Mouse (Mus musculus) cerebellum, adult 2 months (tissue): ENCODE measurements around the gene Bnip2. TPM values are rescaled to one million over a fixed set of nuclear protein-coding genes. Genes with fewer than 3 reads are reported as not detected.

ENCODE experiments used
- DNase-seq, 2 experiments: peaks; one replicate each; pipeline ENCODE4 v3.0.0; 2021
- H3K27ac ChIP-seq: fragments of 200-500 bp; 2 replicates; pipeline ENCODE4 v1.5.1; 2012; ENCODE audit warnings: low read length, control low read depth, inconsistent platforms; ENCODE audit not compliant: insufficient read depth
- H3K27me3 ChIP-seq: fragments of 200-500 bp; 2 replicates; pipeline ENCODE4 v1.6.1; 2012; ENCODE audit warnings: inconsistent platforms, mild to moderate bottlenecking, low read length, moderate library complexity; ENCODE audit not compliant: control insufficient read depth, insufficient read depth
- H3K4me1 ChIP-seq: fragments of 200-500 bp; 2 replicates; pipeline ENCODE4 v1.6.1; 2011; ENCODE audit warnings: low read length; ENCODE audit not compliant: control insufficient read depth, insufficient read depth
- H3K4me3 ChIP-seq: fragments of 200-500 bp; replicated peaks from 2 replicates; pipeline ENCODE3; 2011; ENCODE audit warnings: mild to moderate bottlenecking, low read depth, low read length, control low read depth; ENCODE audit not compliant: insufficient read depth
- CTCF ChIP-seq: fragments of 200-500 bp; IDR thresholded peaks from 2 replicates; pipeline ENCODE4 v1.5.1; 2011; ENCODE audit warnings: low read depth, mild to moderate bottlenecking, control low read depth, low read length, moderate library complexity, borderline replicate concordance; ENCODE audit not compliant: insufficient read depth
- POLR2A ChIP-seq: fragments of 200-500 bp; IDR thresholded peaks from 2 replicates; pipeline ENCODE4 v1.6.1; 2011; ENCODE audit warnings: low read length, control low read depth, borderline replicate concordance; ENCODE audit not compliant: insufficient read depth
- WGBS: fragments of 180-500 bp; shearing (Covaris S2); methylation state at CpG from one replicate; pipeline ENCODE4 v1.1.7; 2018; 5-methylcytosine and 5-hydroxymethylcytosine counted together
- polyA plus RNA-seq: library from polyadenylated mRNA; depleted of rRNA; stranded (reverse); fragments of >200 nt; gene quantifications from 2 replicates; pipeline ENCODE4 v1.2.3, GENCODE M21; 2012; rRNA removed

The Bnip2 gene
- polyA plus RNA-seq: 43.7 and 46.1 TPM in 2 replicates

DNA sequence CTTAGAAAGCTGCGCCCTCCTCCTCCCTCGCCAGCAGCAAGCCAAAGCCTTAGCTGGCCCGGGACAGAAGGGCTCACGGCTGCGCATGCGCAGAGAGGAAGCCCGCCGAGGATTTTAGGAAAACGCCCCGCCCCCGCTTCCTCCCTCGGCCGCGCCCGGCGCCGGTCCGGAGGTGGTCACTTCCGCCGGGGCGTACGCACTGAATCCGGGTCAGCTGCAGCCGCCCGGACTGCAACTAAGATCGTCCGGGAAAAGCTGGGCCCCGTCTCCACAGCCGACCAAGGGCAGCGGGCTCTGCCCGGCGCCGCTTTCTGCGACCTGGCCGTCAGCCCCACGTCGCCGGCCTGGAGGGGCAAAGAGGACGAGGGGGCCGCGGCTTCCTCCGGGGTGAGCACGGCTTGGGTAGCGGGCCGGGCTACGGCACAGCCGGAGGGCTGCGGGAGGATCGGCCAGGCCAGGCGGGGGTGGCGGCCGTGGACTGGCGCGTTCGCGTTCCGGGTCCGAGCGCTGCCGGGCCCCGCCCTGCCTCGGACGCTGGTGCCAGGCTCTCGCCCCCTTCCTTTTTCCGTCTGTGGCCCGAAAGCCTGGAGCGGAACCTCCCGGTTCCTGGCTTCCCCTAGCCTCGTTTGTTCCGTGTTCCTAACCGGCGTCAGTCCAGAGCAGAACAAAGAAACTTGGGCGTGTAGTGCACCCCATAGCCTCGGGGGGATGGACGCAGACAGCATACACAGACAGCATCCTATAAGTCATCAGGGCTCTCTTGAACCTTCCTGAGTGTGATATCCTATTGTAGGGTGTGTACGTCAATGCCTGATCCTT, at the start of gene Bnip2:
Gene Bnip2 (plus strand): TSS at position 164 of the 819 bp plus-strand sequence.
- no peak for TF ChIP-seq CTCF
- peak; percentile 95 for TF ChIP-seq POLR2A
- peak; percentile 96 to 97 for DNase-seq
- H3K27ac ChIP-seq: peak within 1 kb of the TSS; percentile 65
- H3K4me1 ChIP-seq: no peaks in the 10 kb centered on the region
- under 1% methylated on average over 76 of the region's 76 CpGs for WGBS
- no peaks in the 10 kb centered on the region for H3K27me3 ChIP-seq
- H3K4me3 ChIP-seq: peak within 1 kb of the TSS; percentile 99

DNA sequence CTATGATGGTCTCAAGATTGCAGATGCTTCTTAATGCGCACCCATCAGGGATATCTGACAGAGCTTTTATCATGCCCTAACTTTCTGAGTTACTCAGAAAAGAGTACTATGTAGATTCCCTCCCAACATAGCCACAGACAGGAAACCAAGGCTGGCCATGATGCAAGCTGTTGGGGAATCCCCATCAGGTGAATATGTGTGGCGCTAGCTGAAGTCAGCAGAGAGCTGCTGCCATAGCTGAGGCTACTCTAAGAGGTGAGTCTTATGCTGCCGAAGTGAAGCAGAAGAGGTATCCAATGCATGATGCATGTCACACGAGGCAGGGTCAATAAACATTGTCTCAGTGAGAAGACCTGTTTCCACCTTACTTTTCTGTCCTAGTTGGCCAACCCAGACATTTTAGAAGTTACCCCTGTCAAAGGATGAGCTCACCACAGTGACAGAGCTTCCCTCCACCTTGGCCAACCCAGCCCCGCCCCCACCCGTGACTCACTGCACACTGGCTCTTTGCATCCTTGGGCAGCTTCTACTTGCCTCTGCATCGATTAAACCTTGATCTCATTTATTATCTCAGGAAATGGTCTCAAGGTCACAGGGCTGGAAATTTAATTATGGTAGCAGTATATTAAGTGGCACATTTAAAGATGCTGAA, 48.3 kb upstream of the Bnip2 start:
- Histone ChIP-seq H3K4me1 (no peaks in the 10 kb centered on the region), H3K27ac (no peak overlapping the region), H3K27me3 (no peaks in the 10 kb centered on the region), H3K4me3 (no peak overlapping the region)
- TF ChIP-seq POLR2A (no peak), CTCF (no peak)
- WGBS: 64% methylated on average over 7 of the region's 7 CpGs
- no peak for DNase-seq

DNA sequence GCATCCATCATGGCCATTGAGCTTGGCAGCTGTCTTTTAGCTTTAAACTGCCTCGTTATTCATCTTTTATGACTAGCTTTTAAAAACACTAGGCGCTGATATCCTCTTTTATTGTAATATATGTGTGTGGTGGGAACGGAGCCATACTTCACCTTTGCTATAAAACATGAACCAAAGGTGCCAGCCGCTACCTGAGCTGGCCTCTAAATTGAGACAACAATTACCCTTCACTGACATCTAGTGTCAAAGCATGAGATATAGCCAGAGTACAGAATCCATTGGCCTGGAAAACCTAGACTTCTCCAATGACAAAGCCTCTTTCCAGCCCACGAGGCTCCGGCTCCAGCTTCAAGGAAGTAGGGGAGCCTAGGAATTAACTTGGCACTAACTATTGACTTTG, 47.7 kb upstream of the Bnip2 start:
- Histone ChIP-seq H3K4me1 (no peaks in the 10 kb centered on the region), H3K27ac (no peak overlapping the region), H3K4me3 (no peak overlapping the region), H3K27me3 (no peaks in the 10 kb centered on the region)
- WGBS: 41% methylated on average over 6 of the region's 6 CpGs
- DNase-seq: no peak
- TF ChIP-seq POLR2A (no peak), CTCF (no peak)

DNA sequence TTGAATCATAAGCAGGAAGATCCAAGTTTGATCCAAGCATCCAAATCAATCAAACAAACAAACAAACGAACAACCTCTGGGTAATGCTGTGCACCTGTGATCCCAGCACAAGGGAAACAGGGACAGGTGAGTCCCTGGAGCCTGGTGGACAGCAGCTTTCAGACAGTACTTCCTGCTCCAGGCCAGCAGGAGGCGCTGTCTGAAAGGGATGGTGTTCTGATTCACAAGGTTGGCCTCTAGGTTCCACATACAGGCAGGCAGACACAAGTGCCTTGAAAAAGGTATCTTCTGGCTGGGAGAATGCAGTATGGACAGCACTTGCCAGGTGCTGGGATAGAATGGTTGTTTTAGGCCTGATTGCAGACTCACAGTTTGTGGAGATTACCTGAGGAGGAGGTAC, 40.3 kb upstream of the Bnip2 start:
- Histone ChIP-seq H3K4me1 (no peaks in the 10 kb centered on the region), H3K27ac (no peak overlapping the region), H3K27me3 (no peaks in the 10 kb centered on the region), H3K4me3 (no peak overlapping the region)
- 13% methylated on average over 2 of the region's 2 CpGs for WGBS
- TF ChIP-seq POLR2A (no peak), CTCF (peak; percentile 46; the same call in 1 of the 2 replicates)
- DNase-seq: peak in 1 of 2 experiments; percentile 6

DNA sequence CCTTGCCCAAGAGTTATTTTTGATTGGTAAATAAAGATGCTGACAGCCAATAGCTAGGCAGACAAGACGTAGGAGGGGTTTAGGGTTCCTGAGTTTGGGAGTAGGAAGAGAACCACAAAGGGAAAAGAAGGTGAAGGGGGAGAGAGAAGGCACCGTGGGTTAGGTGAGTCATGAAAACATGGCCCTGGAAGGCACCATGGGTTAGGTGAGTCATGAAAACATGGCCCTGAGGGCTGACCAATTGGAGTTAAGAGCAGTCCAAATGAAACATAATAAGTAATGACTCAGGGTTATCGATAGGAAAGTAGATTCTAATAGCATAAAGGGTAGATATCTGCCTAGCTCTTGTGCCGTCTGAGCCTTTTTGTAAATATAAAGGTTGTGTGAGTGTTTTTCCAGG, 39.6 kb upstream of the Bnip2 start:
- 92% methylated on average over 4 of the region's 4 CpGs for WGBS
- H3K27ac ChIP-seq: no peak overlapping the region
- H3K4me3 ChIP-seq: no peak overlapping the region
- no peaks in the 10 kb centered on the region for H3K27me3 ChIP-seq
- TF ChIP-seq CTCF (no peak), POLR2A (no peak)
- DNase-seq: no peak
- no peaks in the 10 kb centered on the region for H3K4me1 ChIP-seq

DNA sequence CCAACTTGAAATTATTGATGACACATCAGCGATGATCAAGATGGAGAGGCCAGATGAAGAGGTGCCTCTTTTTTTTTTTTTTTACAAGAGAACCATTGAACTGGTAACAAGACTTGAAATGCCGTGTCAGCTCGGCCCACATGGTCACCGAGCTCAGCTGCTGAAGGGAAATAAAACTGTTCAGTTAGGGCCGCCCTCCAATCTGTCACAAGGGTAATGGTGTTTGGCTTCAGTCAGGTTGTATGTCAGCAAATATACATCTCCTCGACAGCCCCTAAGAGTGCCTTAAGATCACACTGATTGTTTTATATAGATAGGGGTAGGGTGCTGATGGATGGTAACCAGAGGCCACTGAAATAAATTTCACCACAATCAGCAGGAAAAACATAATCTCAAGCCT, 28.3 kb upstream of the Bnip2 start:
- DNase-seq: no peak
- 26% methylated on average over 6 of the region's 6 CpGs for WGBS
- H3K27ac ChIP-seq: no peak overlapping the region
- TF ChIP-seq POLR2A (no peak), CTCF (no peak)
- no peak overlapping the region for H3K4me3 ChIP-seq
- H3K4me1 ChIP-seq: no peaks in the 10 kb centered on the region
- no peaks in the 10 kb centered on the region; the same call in 1 of the 2 replicates for H3K27me3 ChIP-seq

DNA sequence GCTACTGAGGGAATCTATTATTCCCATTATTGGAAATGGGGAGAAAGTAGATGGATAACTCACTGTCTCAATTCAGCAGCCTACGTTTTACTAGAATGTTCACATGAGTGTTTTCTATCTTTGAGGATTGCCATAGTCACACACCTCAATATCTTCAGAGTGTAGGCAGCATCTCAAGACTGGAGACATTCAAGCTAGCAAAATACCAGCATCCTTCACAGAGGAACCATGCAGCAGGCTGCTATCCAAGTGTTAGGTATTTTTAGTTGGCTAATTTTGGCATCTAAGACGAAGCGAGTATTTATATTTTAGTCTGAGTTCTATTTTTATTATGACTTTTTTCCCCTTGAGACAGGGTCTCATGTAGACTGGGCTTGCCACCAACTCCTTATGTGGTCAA, 24.9 kb upstream of the Bnip2 start:
- no peak for TF ChIP-seq CTCF
- TF ChIP-seq POLR2A: no peak

DNA sequence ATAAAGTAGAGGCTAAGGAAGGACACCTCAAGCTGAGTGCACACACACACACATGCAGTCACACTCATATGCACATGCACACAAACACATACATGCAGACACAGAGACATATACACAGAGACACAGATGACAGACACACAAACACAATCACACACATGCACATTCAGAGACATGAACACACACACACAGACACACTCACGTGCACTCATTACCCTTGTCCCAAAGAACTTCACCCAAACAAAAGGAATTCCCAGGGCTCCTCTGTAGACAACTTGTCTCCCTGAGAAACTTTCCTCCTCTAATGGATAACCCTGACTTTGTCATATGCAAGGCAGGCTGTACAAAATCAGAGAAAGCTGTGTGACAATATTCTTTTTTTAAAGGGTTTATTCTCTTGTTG, 3.7 kb upstream of the Bnip2 start:
- DNase-seq: no peak
- no peak overlapping the region for H3K4me3 ChIP-seq
- 59% methylated on average over 1 of the region's 1 CpGs for WGBS
- TF ChIP-seq CTCF: no peak
- TF ChIP-seq POLR2A: no peak
- no peaks in the 10 kb centered on the region for H3K4me1 ChIP-seq
- H3K27me3 ChIP-seq: no peaks in the 10 kb centered on the region
- H3K27ac ChIP-seq: no peak overlapping the region

More for the DNA sequence above, 24.9 kb upstream of the Bnip2 start:
- Histone ChIP-seq H3K4me1 (no peaks in the 10 kb centered on the region), H3K27ac (no peak overlapping the region), H3K4me3 (no peak overlapping the region), H3K27me3 (no peaks in the 10 kb centered on the region)
- WGBS: 53% methylated on average over 3 of the region's 3 CpGs
- no peak for DNase-seq
